Mouse (Mus musculus) lung, adult 2 months (tissue): Measurements from ENCODE around the gene Gm7694. TPM values are rescaled to one million over a fixed set of nuclear protein-coding genes. Genes with fewer than 3 reads are reported as not detected.

Experiments used
- DNase-seq: peaks from one replicate; pipeline ENCODE4 v3.0.0; 2022
- H3K4me1 ChIP-seq: fragments of 200-500 bp; 2 replicates; pipeline ENCODE4 v1.6.1; 2011; ENCODE audit warnings: low read length; ENCODE audit not compliant: control insufficient read depth, insufficient read depth
- H3K4me3 ChIP-seq: fragments of 200-500 bp; replicated peaks from 2 replicates; pipeline ENCODE3; 2011; ENCODE audit warnings: low read depth, mild to moderate bottlenecking, control low read depth, low read length; ENCODE audit errors: extremely low read depth
- CTCF ChIP-seq: fragments of 200-500 bp; IDR thresholded peaks from 2 replicates; pipeline ENCODE4 v1.5.1; 2011; ENCODE audit warnings: mild to moderate bottlenecking, low read length, control low read depth; ENCODE audit not compliant: insufficient read depth
- POLR2A ChIP-seq: fragments of 200-500 bp; IDR thresholded peaks from 2 replicates; pipeline ENCODE4 v1.6.1; 2011; ENCODE audit warnings: low read depth, mild to moderate bottlenecking, control low read depth, low read length, borderline replicate concordance; ENCODE audit errors: extremely low read depth
- WGBS: fragments of 180-500 bp; shearing (Covaris S2); methylation state at CpG from one replicate; pipeline ENCODE4 v1.1.7; 2018; 5-methylcytosine and 5-hydroxymethylcytosine counted together
- polyA plus RNA-seq: library from polyadenylated mRNA; depleted of rRNA; stranded (reverse); fragments of >200 nt; gene quantifications from 2 replicates; pipeline ENCODE4 v1.2.3, GENCODE M21; 2012

Gm7694 gene
- polyA plus RNA-seq, 1 experiment = 7.8 TPM

DNA sequence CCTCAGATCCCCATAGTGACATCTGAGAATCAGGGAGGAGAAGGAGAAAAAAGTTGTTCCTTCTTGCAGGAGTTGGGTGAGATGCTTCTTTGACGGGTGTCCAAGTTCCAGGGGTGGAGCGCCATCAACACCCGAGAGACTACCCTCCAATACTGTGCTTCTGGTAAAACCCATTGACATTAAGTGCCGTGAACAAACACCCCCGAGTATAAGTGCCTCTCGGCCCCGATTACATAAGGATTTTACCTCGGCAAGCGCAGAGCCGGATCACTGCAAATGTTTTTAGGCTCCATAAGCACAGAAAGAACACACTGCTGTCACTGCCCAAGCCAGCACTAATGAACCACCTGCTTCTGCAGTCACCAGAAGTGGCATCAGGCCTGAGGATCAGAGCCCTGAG lies 16.9 kb upstream of the Gm7694 start:
- no peaks in the 10 kb centered on the region; the same call in 1 of the 2 replicates for H3K4me1 ChIP-seq
- H3K4me3 ChIP-seq = no peak overlapping the region
- peak; percentile 45 for DNase-seq
- 75% methylated on average over 10 of the region's 10 CpGs for WGBS
- TF ChIP-seq CTCF (no peak), POLR2A (no peak)

DNA sequence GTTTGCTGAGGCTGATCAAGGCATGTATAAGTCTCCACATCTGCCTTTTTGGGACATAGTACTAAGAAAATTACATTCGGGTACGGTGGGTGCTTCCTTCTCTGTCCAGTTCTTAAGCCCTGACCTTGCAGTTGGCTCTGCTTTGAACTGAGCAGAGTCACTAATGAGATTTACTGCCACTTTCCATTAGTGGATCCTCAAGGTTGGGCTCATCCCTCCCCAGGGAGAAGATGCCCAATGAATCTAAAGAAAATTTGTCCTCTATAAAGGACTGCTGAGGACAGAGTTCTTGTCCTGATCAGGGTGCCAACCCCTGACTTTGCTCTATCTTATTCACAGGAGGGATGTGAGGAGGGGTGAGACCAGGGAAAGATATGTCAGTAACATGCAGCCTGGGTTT lies 15.9 kb upstream of the Gm7694 start:
- WGBS = 81% methylated on average over 2 of the region's 2 CpGs
- Histone ChIP-seq H3K4me1 (no peaks in the 10 kb centered on the region; the same call in 1 of the 2 replicates), H3K4me3 (no peak overlapping the region)
- TF ChIP-seq CTCF (no peak), POLR2A (no peak)
- no peak for DNase-seq

DNA sequence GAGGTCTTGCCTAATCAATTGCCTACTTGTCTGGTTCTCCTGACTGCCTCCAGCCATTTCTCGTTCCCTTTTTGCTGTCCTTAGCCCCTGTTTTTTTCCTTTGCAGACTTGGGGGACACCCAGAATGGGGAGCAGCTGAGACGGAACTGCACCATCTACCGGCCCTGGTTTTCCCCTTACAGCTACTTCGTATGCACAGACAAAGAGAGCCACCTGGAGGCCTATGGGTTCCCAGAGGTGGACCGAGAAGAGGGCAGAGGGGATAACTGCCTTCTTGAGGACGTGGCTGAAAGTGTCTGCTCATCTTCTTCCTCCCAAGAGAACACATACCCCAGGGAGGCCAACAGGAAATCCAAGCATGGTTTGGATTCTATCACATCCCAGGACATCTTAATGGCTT lies 5.3 kb upstream of the Gm7694 start:
- DNase-seq = no peak
- Histone ChIP-seq H3K4me1 (no peaks in the 10 kb centered on the region), H3K4me3 (no peak overlapping the region)
- TF ChIP-seq POLR2A = no peak
- 77% methylated on average over 6 of the region's 6 CpGs for WGBS

DNA sequence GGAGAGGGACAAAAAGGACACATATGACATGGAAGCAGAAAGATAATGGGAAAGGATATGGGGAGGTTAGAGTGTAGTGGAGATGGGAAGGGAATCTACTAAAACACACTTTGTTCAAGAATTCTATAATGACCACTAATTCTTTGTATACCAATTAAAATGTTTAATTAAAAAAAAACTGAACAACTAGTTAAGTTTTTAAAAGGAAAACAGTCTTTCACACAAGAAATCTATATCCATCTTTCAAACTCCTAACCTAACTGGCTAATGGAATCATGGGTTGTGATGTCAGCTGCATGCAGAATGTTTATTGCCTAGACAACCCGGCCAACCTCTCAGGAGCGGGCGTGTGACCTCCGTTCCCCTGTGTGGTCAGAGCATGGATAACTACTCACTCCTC lies 2.4 kb upstream of the Gm7694 start, which contains the start of gene Spata46:
Spata46 (plus strand) TSS at position 301 of the 400 bp plus-strand sequence.
- TF ChIP-seq POLR2A (no peak), CTCF (no peak)
- no peak within 1 kb of the TSS for H3K4me3 ChIP-seq
- 86% methylated on average over 4 of the region's 4 CpGs for WGBS
- no peaks in the 10 kb centered on the region for H3K4me1 ChIP-seq
- no peak for DNase-seq

DNA sequence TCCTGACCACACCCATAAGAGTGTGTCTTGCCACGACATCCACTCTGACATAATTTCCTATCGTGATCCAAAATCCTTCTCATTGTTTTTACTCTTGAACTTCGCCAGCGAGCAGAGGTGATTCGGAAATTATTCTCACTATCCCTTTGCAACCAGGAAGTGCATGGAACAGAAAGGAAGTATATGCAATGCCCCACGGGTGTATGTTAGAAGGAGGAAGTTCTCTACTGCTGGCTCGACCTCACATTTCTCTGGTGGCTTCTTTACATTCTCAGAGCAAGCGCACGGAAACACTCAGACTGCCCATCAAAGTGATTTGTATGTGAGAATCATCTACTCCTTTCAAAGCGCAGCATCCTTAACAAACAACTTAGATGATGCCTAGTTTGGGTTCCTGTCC lies 1.1 kb downstream of the Gm7694 start:
- no peak for DNase-seq
- Histone ChIP-seq H3K4me3 (no peak overlapping the region), H3K4me1 (no peaks in the 10 kb centered on the region)
- no peak for TF ChIP-seq CTCF
- TF ChIP-seq POLR2A = no peak
- 66% methylated on average over 10 of the region's 10 CpGs for WGBS

DNA sequence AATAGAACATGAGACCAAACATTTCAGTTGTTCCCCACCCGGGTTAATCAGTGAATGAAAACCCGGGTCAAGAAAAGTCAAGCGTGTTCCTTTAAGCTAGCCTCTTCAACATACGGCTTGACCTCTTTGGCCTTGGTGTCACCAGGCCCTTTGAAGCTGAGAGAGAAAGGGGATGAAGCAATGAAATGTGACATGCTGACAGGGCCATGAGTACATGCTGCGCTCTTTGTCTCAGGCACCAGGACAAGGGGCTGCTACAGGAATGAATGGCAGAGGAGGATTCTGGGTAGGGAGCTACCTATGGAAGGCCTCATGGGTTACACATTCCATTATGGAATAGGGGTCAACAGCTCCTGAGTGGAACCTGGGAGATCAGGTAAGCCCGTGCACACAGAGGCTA lies 3.0 kb downstream of the Gm7694 start:
- DNase-seq = no peak
- TF ChIP-seq CTCF = no peak
- TF ChIP-seq POLR2A = no peak
- WGBS = 83% methylated on average over 6 of the region's 6 CpGs
- no peak overlapping the region for H3K4me3 ChIP-seq
- H3K4me1 ChIP-seq = no peaks in the 10 kb centered on the region

DNA sequence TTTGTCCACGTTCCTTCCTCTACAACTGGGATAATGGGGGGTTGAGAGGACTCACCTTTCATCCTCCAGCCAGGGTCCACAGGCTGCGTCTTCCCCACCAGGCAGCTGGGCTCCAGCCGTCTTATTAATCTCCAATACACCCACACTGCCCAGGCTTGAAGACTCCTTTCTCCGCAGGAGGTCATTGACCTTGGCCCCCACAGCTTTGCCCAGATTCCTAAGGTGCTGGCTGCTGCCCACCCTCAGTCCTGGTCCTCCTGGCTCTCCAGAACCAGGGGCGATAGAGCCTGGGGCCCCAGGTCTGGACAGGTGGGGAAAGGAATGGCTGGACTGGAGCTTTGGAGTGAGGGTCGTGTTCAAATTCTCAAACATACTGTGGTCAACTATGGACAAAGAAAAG lies 3.7 kb downstream of the Gm7694 start:
- no peak for TF ChIP-seq POLR2A
- TF ChIP-seq CTCF = no peak
- Histone ChIP-seq H3K4me1 (no peaks in the 10 kb centered on the region), H3K4me3 (no peak overlapping the region)
- WGBS = 87% methylated on average over 6 of the region's 6 CpGs
- no peak for DNase-seq

DNA sequence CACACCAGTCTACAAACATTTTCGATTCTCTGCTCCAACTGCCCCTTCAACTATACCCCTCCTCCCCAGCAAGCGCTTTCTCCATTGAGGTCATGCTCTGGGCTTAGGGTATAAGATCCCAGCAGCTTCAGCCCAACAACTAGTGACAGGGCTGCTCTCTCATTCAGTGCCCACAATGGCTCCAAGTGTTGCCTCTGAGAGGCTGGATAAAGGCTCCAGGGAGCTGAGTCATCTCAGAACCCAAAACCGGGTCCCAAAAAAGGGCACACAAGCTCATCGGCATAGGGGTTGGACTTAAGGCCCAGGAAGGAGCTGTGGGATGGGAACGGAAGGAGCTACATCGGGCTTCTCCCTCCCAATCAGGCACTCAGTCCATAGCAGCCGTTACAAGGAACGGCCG lies 4.4 kb downstream of the Gm7694 start:
- Histone ChIP-seq H3K4me3 (no peak overlapping the region), H3K4me1 (no peaks in the 10 kb centered on the region)
- 94% methylated on average over 9 of the region's 9 CpGs for WGBS
- no peak for DNase-seq
- TF ChIP-seq CTCF (no peak), POLR2A (no peak)

DNA sequence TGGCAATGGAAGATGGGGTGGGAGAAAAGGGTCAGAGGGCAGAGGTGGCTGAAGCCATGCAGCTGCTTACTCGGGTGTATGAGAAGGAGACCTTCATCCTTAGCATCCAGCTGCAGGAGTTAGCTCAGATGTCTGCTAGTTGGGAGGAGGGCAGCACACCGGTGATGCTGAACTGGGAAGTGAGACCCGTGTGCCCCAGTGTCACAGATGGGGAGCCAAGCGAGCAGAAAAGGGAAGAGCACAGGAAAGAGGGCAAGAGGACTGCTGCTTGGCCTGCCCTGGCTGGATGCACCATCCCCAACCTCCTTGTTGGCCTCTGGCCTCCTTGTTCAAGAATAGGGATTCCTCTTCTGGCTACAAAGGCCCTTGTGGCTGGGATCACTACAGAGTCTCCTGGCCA lies 6.6 kb downstream of the Gm7694 start:
- 77% methylated on average over 4 of the region's 4 CpGs for WGBS
- TF ChIP-seq CTCF = no peak
- TF ChIP-seq POLR2A = no peak
- no peaks in the 10 kb centered on the region for H3K4me1 ChIP-seq
- H3K4me3 ChIP-seq = no peak overlapping the region
- DNase-seq = no peak

DNA sequence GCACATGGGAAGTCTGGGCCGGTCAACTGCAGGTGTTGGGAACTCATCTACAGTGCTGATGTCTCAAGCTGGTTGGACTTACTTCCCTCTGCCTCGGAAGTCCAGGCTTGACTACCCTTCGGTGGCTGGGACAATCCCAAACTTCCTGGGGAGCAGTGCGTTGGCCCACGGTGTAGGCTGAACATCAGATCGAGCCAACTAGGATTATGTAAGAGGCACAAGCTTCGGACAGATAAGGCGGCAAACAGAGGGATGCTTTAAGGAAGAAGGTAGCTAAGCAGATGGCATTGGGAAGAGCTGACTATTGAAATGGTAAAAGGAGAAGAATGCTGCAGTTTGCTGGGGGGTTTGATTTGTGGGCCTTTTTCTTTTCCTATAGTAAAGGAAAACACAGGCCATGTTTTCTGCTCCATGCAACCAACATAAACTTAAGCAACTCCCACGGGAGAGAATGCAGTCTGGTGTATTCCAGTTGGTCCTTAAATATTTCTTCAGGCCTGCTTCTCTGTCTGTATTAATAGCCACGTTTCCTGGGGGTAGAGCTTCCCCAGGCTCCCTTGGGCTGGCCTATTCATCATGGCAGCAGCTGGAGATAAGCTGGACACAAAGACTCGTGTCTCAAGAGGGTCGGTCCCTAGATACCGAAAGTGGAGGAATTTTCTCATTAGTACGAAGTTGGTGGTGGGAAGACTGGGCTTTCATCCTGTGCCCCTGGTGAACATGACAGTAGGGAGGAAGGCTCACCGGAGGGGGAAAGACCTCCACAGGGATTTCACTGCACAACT lies 11.2 kb downstream of the Gm7694 start:
- DNase-seq = no peak
- TF ChIP-seq POLR2A (no peak), CTCF (no peak)
- H3K4me1 ChIP-seq = no peaks in the 10 kb centered on the region
- WGBS = 73% methylated on average over 15 of the region's 15 CpGs
- H3K4me3 ChIP-seq = no peak overlapping the region
